Mouse (Mus musculus): ENCODE measurements around the gene Igf2bp1.
A peak's percentile ranks its signal among the peaks of the same experiment; 100 is the strongest.
"Not testable (repeated sequence)": the region's sequence is repeated elsewhere in the genome, so short reads cannot be mapped to it uniquely, and the experiment has no call there.

Igf2bp1 gene

GRCm38 (mm10) chr11:95963304-95963703 is 42.4 kb downstream of the Igf2bp1 start:
- DNase-seq (ENCODE audit: inconsistent ontology term), result no peak

- no peak for DNase-seq (ENCODE audit: inconsistent ontology term)
Observed at GRCm38 (mm10) chr11:95959152-95959551, 46.6 kb downstream of the Igf2bp1 start.

GRCm38 (mm10) chr11:95958251-95958650 is 47.5 kb downstream of the Igf2bp1 start:
- no peak for DNase-seq (ENCODE audit: inconsistent ontology term)

GRCm38 (mm10) chr11:95957407-95957806 is 48.3 kb downstream of the Igf2bp1 start:
- DNase-seq (ENCODE audit: inconsistent ontology term), result no peak

GRCm38 (mm10) chr11:95953313-95953712 is 52.4 kb downstream of the Igf2bp1 start:
- no peak for DNase-seq (ENCODE audit: inconsistent ontology term)

- DNase-seq (ENCODE audit: inconsistent ontology term), result no peak
Observed at GRCm38 (mm10) chr11:95945838-95946472, 59.8 kb downstream of the Igf2bp1 start.

GRCm38 (mm10) chr11:95939828-95940507 is 65.8 kb downstream of the Igf2bp1 start:
- DNase-seq (ENCODE audit: inconsistent ontology term), result no peak

GRCm38 (mm10) chr11:95936409-95936808 is 69.3 kb downstream of the Igf2bp1 start:
- no peak for DNase-seq (ENCODE audit: inconsistent ontology term)

- not testable (repeated sequence) for DNase-seq (ENCODE audit: inconsistent ontology term)
Observed at GRCm38 (mm10) chr11:95932168-95932567, 73.6 kb downstream of the Igf2bp1 start.

GRCm38 (mm10) chr11:95926398-95926797 is 79.3 kb downstream of the Igf2bp1 start:
- no peak for DNase-seq (ENCODE audit: inconsistent ontology term)

- DNase-seq (ENCODE audit: inconsistent ontology term), result no peak
Observed at GRCm38 (mm10) chr11:95925976-95926375, 79.8 kb downstream of the Igf2bp1 start.

- DNase-seq (ENCODE audit: inconsistent ontology term), result no peak
Observed at GRCm38 (mm10) chr11:95924215-95924614, 81.5 kb downstream of the Igf2bp1 start.

- DNase-seq (ENCODE audit: inconsistent ontology term), result not testable (repeated sequence)
Observed at GRCm38 (mm10) chr11:95923477-95923876, 82.3 kb downstream of the Igf2bp1 start.

- DNase-seq (ENCODE audit: inconsistent ontology term), result no peak
Observed at GRCm38 (mm10) chr11:95921991-95922621, 83.6 kb downstream of the Igf2bp1 start.

- DNase-seq (ENCODE audit: inconsistent ontology term), result no peak
Observed at GRCm38 (mm10) chr11:95916426-95916825, 89.3 kb downstream of the Igf2bp1 start.

- peak; percentile 24 for DNase-seq (ENCODE audit: inconsistent ontology term)
Observed at GRCm38 (mm10) chr11:95915006-95915710, 90.6 kb downstream of the Igf2bp1 start.

GRCm38 (mm10) chr11:95914571-95914991 is 91.2 kb downstream of the Igf2bp1 start, which contains the start of gene B4galnt2:
Gene B4galnt2, minus strand, starts transcription at chr11:95914891.
- no peak for DNase-seq (ENCODE audit: inconsistent ontology term)

- no peak for DNase-seq (ENCODE audit: inconsistent ontology term)
Observed at GRCm38 (mm10) chr11:95913959-95914566, 91.7 kb downstream of the Igf2bp1 start.

GRCm38 (mm10) chr11:95911579-95911978 is 94.2 kb downstream of the Igf2bp1 start:
- no peak for DNase-seq (ENCODE audit: inconsistent ontology term)

- DNase-seq (ENCODE audit: inconsistent ontology term), result no peak
Observed at GRCm38 (mm10) chr11:95907805-95908524, 97.8 kb downstream of the Igf2bp1 start.
